Comparison of ENCODE assay signal across 7 mouse cellular contexts in genomic region chr6:51767582-51768341, GRCm38 (mm10).
DNase-seq lines count a peak whose midpoint lies in the region; ATAC-seq lines count a peak whose summit lies in the region.

No protein-coding gene starts in this region.

- peaks cover 19% of the 10 kb centered on the region for H3K4me1 ChIP-seq in forebrain, embryonic 16.5 days (replicated peaks; ENCODE audit: control insufficient read depth, insufficient read depth, low read length)
- H3K4me1 ChIP-seq in limb, embryonic 15.5 days: peaks cover 8% of the 10 kb centered on the region

- no peaks in the 10 kb centered on the region for H3K36me3 ChIP-seq in forebrain, embryonic 16.5 days (ENCODE audit: control insufficient read depth, insufficient read depth)
- no peaks in the 10 kb centered on the region for H3K36me3 ChIP-seq in limb, embryonic 15.5 days

- peak; percentile 21 to 49 for DNase-seq in adrenal gland, adult 18-20 months (ENCODE audit: low spot score in 2 of 2)
- peak; percentile 20 for DNase-seq in kidney, adult 11 months
- peak; percentile 6 to 23 for DNase-seq in natural killer cell, adult 2 months (ENCODE audit: low spot score in 2 of 2)

- peak overlapping the region; percentile 50 for H3K4me2 ChIP-seq in forebrain, embryonic 16.5 days (ENCODE audit: low read length)
- H3K4me2 ChIP-seq in limb, embryonic 15.5 days: peak overlapping the region; percentile 36

- no peaks in the 10 kb centered on the region for H3K9me3 ChIP-seq in forebrain, embryonic 16.5 days (ENCODE audit: control insufficient read depth, low read length)
- H3K9me3 ChIP-seq in limb, embryonic 15.5 days: no peaks in the 10 kb centered on the region

- peak overlapping the region; percentile 23 for H3K4me3 ChIP-seq in forebrain, embryonic 16.5 days (replicated peaks; ENCODE audit: low read length)
- H3K4me3 ChIP-seq in limb, embryonic 15.5 days: no peak overlapping the region

- 2% methylated on average over 15 of the region's 15 CpGs for WGBS in forebrain, embryonic 16.5 days
- WGBS in limb, embryonic 15.5 days: 7% methylated on average over 15 of the region's 15 CpGs

- H3K9ac ChIP-seq in forebrain, embryonic 16.5 days (replicated peaks; ENCODE audit: low read depth, low read length): peak overlapping the region; percentile 24
- H3K9ac ChIP-seq in limb, embryonic 15.5 days: no peak overlapping the region

- no peaks in the 10 kb centered on the region for H3K27me3 ChIP-seq in forebrain, embryonic 16.5 days (replicated peaks; ENCODE audit: control insufficient read depth, insufficient read depth, low read length)
- peaks cover 20% of the 10 kb centered on the region; the same call in 1 of the 2 replicates for H3K27me3 ChIP-seq in limb, embryonic 15.5 days

- H3K27ac ChIP-seq in forebrain, embryonic 16.5 days (ENCODE audit: low read length): peak overlapping the region; percentile 91
- peak overlapping the region; percentile 19; the same call in 1 of the 2 replicates for H3K27ac ChIP-seq in limb, embryonic 15.5 days

- ATAC-seq in cerebellum, adult (ENCODE audit: insufficient number of reproducible peaks, low FRiP score, low TSS enrichment): peak; percentile 92
- peak; percentile 94 for ATAC-seq in forebrain, embryonic 16.5 days
- ATAC-seq in limb, embryonic 15.5 days (ENCODE audit: insufficient number of reproducible peaks, low FRiP score, low TSS enrichment, low read depth): no peak
- no peak for ATAC-seq in erythroid progenitor cell, adult 5-6 weeks (replicated peaks; ENCODE audit: low FRiP score, poor library complexity, severe bottlenecking)

Comparison
In these comparisons a context has a peak if more than half of its experiments do, and no peak if none do; other contexts are left out.
1. ATAC-seq: peak in cerebellum, adult (single experiment) and forebrain, embryonic 16.5 days (single experiment); none in limb, embryonic 15.5 days (single experiment) and erythroid progenitor cell, adult 5-6 weeks (single experiment).
2. Peak in every context shown above with its lines, with median percentiles within 50 percentile points of each other: DNase-seq.